ENCODE assay signal across 7 mouse cellular contexts in genomic region chr2:152847057-152847814, GRCm38 (mm10). TPM values are rescaled to one million over a fixed set of nuclear protein-coding genes. Genes with fewer than 3 reads are reported as not detected.
DNase-seq lines count a peak whose midpoint lies in the region; ATAC-seq and TF ChIP-seq lines count a peak whose summit lies in the region.

No protein-coding gene starts in this region.

- H3K27me3 ChIP-seq in lung, postnatal 0 days (replicated peaks; ENCODE audit: insufficient read depth, low read length): no peaks in the 10 kb centered on the region
- H3K27me3 ChIP-seq in forebrain, embryonic 14.5 days (replicated peaks; ENCODE audit: control insufficient read depth, insufficient read depth, low read length): no peaks in the 10 kb centered on the region
- H3K27me3 ChIP-seq in limb, embryonic 15.5 days: no peaks in the 10 kb centered on the region
- no peaks in the 10 kb centered on the region for H3K27me3 ChIP-seq in stomach, embryonic 16.5 days (ENCODE audit: control insufficient read depth, insufficient read depth, low read length)

- 13% methylated on average over 3 of the region's 3 CpGs for WGBS in lung, postnatal 0 days
- WGBS in forebrain, embryonic 14.5 days: 10% methylated on average over 3 of the region's 3 CpGs
- WGBS in limb, embryonic 15.5 days: 20% methylated on average over 3 of the region's 3 CpGs
- 15% methylated on average over 3 of the region's 3 CpGs for WGBS in stomach, embryonic 16.5 days

- H3K27ac ChIP-seq in lung, postnatal 0 days (ENCODE audit: low read length): no peak overlapping the region
- no peak overlapping the region for H3K27ac ChIP-seq in forebrain, embryonic 14.5 days (ENCODE audit: low read depth, low read length)
- no peak overlapping the region for H3K27ac ChIP-seq in limb, embryonic 15.5 days
- H3K27ac ChIP-seq in stomach, embryonic 16.5 days (ENCODE audit: low read length): no peak overlapping the region

- no peaks in the 10 kb centered on the region for H3K9me3 ChIP-seq in lung, postnatal 0 days (ENCODE audit: low read length)
- H3K9me3 ChIP-seq in forebrain, embryonic 14.5 days (replicated peaks; ENCODE audit: control insufficient read depth, low read length): no peaks in the 10 kb centered on the region
- H3K9me3 ChIP-seq in limb, embryonic 15.5 days: no peaks in the 10 kb centered on the region
- no peaks in the 10 kb centered on the region for H3K9me3 ChIP-seq in stomach, embryonic 16.5 days (replicated peaks; ENCODE audit: control insufficient read depth, low read length)

- no peak for TF ChIP-seq CTCF in lung, postnatal 0 days (IDR thresholded peaks at IDR 0.05)

- H3K4me1 ChIP-seq in lung, postnatal 0 days (ENCODE audit: insufficient read depth, low read depth, low read length): no peaks in the 10 kb centered on the region
- H3K4me1 ChIP-seq in forebrain, embryonic 14.5 days (ENCODE audit: control insufficient read depth, insufficient read depth, low read length): peaks cover 13% of the 10 kb centered on the region; the same call in 1 of the 2 replicates
- peaks cover 19% of the 10 kb centered on the region for H3K4me1 ChIP-seq in limb, embryonic 15.5 days
- peaks cover 10% of the 10 kb centered on the region for H3K4me1 ChIP-seq in stomach, embryonic 16.5 days (ENCODE audit: control insufficient read depth, insufficient read depth, low read length)

- H3K36me3 ChIP-seq in lung, postnatal 0 days (ENCODE audit: insufficient read depth, low read length): no peaks in the 10 kb centered on the region
- H3K36me3 ChIP-seq in forebrain, embryonic 14.5 days (ENCODE audit: control insufficient read depth, insufficient read depth, low read length): 0 out of 2 replicates have a peak, but pooled peaks cover 2% of the 10 kb centered on the region
- 0 out of 2 replicates have a peak, but pooled peaks cover 1% of the 10 kb centered on the region for H3K36me3 ChIP-seq in limb, embryonic 15.5 days
- no peaks in the 10 kb centered on the region for H3K36me3 ChIP-seq in stomach, embryonic 16.5 days (ENCODE audit: control insufficient read depth, insufficient read depth, low read length)

- ATAC-seq in lung, postnatal 0 days: no peak
- no peak; the same call in 1 of the 2 replicates for ATAC-seq in forebrain, embryonic 14.5 days
- ATAC-seq in limb, embryonic 15.5 days (ENCODE audit: insufficient number of reproducible peaks, low FRiP score, low TSS enrichment, low read depth): no peak
- ATAC-seq in stomach, embryonic 16.5 days (ENCODE audit: insufficient read depth, low FRiP score): no peak

- DNase-seq in lung, postnatal 0 days (ENCODE audit: low spot score): no peak
- no peak for DNase-seq in lung, postnatal 10 days
- no peak for DNase-seq in forebrain, embryonic 14.5 days (ENCODE audit: low spot score)
- DNase-seq in natural killer cell, adult 2 months (ENCODE audit: low spot score in 2 of 2): no peak
- DNase-seq in gastrocnemius, adult 8-10 months (ENCODE audit: low spot score in 2 of 2): no peak

- H3K4me2 ChIP-seq in lung, postnatal 0 days (replicated peaks; ENCODE audit: low read depth, low read length): peak overlapping the region; percentile 84
- peak overlapping the region; percentile 45 for H3K4me2 ChIP-seq in forebrain, embryonic 14.5 days (ENCODE audit: low read length)
- peak overlapping the region; percentile 37 for H3K4me2 ChIP-seq in limb, embryonic 15.5 days
- peak overlapping the region; percentile 56 for H3K4me2 ChIP-seq in stomach, embryonic 16.5 days (ENCODE audit: low read depth, low read length)

- H3K4me3 ChIP-seq in lung, postnatal 0 days (ENCODE audit: low read depth, low read length): peak overlapping the region; percentile 80
- H3K4me3 ChIP-seq in forebrain, embryonic 14.5 days (ENCODE audit: low read depth, low read length): peak overlapping the region; percentile 72
- H3K4me3 ChIP-seq in limb, embryonic 15.5 days: peak overlapping the region; percentile 73
- peak overlapping the region; percentile 88 for H3K4me3 ChIP-seq in stomach, embryonic 16.5 days (replicated peaks; ENCODE audit: low read length)

- H3K9ac ChIP-seq in lung, postnatal 0 days (replicated peaks; ENCODE audit: low read depth): no peak overlapping the region
- H3K9ac ChIP-seq in forebrain, embryonic 14.5 days (ENCODE audit: low read length): peak overlapping the region; percentile 22
- H3K9ac ChIP-seq in limb, embryonic 15.5 days: no peak overlapping the region
- H3K9ac ChIP-seq in stomach, embryonic 16.5 days (ENCODE audit: low read length): peak overlapping the region; percentile 50; the same call in 1 of the 2 replicates

- no peak for TF ChIP-seq EP300 in lung, postnatal 0 days (IDR thresholded peaks at IDR 0.05)

RNA-seq across cellular contexts. Expression of gene Tpx2, which starts 0.5 kb away (rescaled TPM):
- 3.1 and 5.7 TPM in 2 replicates for polyA plus RNA-seq in lung, postnatal 0 days (2015; fragmentation: Nextera tagmentation; extraction: Ambion mirVana)
- polyA plus RNA-seq in forebrain, embryonic 14.5 days (2014; fragmentation: Nextera tagmentation; extraction: Ambion mirVana): 70.1 and 81.5 TPM in 2 replicates
- 66.2 and 69.1 TPM in 2 replicates for polyA plus RNA-seq in limb, embryonic 15.5 days (2015; fragmentation: Nextera tagmentation; extraction: Ambion mirVana)
- polyA plus RNA-seq in stomach, embryonic 16.5 days (2015; fragmentation: Nextera tagmentation; extraction: Ambion mirVana): 59.8 and 60.6 TPM in 2 replicates
- total RNA-seq in gastrocnemius, adult 8-10 months (2022): 1 to 10 TPM; 1.1 to 4.8 (median 3.1) TPM

RNA-seq across cellular contexts. Expression of gene Bcl2l1, which starts 15.7 kb away (rescaled TPM):
- 100 and 103 TPM in 2 replicates for polyA plus RNA-seq in lung, postnatal 0 days (2015; fragmentation: Nextera tagmentation; extraction: Ambion mirVana)
- polyA plus RNA-seq in forebrain, embryonic 14.5 days (2014; fragmentation: Nextera tagmentation; extraction: Ambion mirVana): 179 and 189 TPM in 2 replicates
- 96.2 and 96.7 TPM in 2 replicates for polyA plus RNA-seq in limb, embryonic 15.5 days (2015; fragmentation: Nextera tagmentation; extraction: Ambion mirVana)
- polyA plus RNA-seq in stomach, embryonic 16.5 days (2015; fragmentation: Nextera tagmentation; extraction: Ambion mirVana): 78.1 and 88.8 TPM in 2 replicates
- total RNA-seq in gastrocnemius, adult 8-10 months (2022): 10 to 100 TPM in 3 of 4 experiments, 1 to 10 TPM in 1; 9.1 to 17.5 (median 15.4) TPM

Comparison
In these comparisons a context has a peak if more than half of its experiments do, and no peak if none do; other contexts are left out.
1. H3K9ac ChIP-seq: peak in forebrain, embryonic 14.5 days (single experiment) and stomach, embryonic 16.5 days (single experiment); none in lung, postnatal 0 days (single experiment) and limb, embryonic 15.5 days (single experiment).
2. Peak in every context shown above with its lines, with median percentiles within 50 percentile points of each other: H3K4me2 ChIP-seq and H3K4me3 ChIP-seq.